Mouse (Mus musculus): ENCODE measurements around the gene Klk1.

DNA sequence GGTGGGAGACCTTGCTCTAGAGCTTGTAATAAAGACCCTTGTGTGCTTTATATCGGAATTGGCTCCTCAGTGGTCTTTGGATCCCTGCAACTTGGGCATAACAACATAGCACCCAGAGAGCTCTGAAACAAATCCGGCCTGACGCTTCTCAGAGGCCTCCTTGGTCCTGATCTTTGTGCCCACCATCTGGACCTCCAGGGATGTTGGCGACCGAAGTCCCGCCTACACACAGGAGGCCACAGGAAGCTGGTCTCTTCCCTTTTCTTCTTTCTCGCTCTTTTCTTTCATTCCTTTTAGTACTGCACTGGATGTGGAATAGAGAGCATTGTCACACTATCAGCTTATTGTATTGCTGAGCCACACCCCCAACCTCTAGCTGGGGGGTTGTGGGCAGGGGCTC, 48.3 kb downstream of the Klk1 start:
- TF ChIP-seq POLR2A (IDR thresholded peaks at IDR 0.05; ENCODE audit: control insufficient read depth, low read depth, low read length): no peak
- TF ChIP-seq CTCF (IDR thresholded peaks at IDR 0.05; ENCODE audit: control insufficient read depth, insufficient read depth, insufficient replicate concordance, low read depth, low read length): no peak
